Comparison of ENCODE assay signal across 18 mouse cellular contexts in the genomic region with DNA sequence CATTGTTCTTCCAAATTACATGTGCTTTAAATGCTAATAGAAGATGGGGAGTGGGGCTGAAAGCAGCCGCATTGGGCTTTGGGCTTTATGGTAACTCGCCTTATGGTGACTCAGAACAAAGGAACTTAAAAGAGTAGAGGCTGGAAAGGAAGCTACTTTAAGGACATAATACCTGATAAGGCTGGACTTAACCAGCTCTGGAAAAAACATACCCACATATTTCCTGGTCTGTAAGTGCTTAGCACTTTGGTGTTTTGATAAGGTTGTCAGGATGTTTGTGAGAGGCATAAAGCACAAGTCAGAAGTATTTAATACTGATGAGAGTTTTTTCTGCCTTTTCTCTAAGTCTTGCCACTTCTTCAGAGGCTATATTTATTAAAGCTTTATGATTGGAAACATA.
DNase-seq lines count a peak whose midpoint lies in the region; ATAC-seq and TF ChIP-seq lines count a peak whose summit lies in the region.
"Had no signal": no experiment of that assay in that cellular context is flagged by ENCODE, and none has a peak within 500 bp of the region (broad histone marks: within the 10 kb centered on the region; RNA-seq: fewer than 3 reads in every experiment).

No protein-coding gene starts in this region.

- no peak for TF ChIP-seq POLR2A in thymus, adult 2 months (IDR thresholded peaks at IDR 0.05; ENCODE audit: control insufficient read depth, extremely low read depth, insufficient read depth, low read length, poor library complexity)

- no peak for DNase-seq in heart, embryonic 10.5 days (ENCODE audit: low spot score)
- DNase-seq in heart, postnatal 10 days: no peak
- peak; percentile 0 for DNase-seq in thymus, adult 2 months
- no peak for DNase-seq in thymus, postnatal 10 days (ENCODE audit: low spot score in 2 of 2)
- DNase-seq in right cerebral cortex, adult 18-20 months: no peak
- DNase-seq in cerebellum, adult 9-11 months: no peak
- DNase-seq: adrenal gland, postnatal 25 days; cerebellum, adult 18-20 months; thymus, adult 18-20 months had no signal

- 16% methylated on average over 2 of the region's 2 CpGs for WGBS in heart, embryonic 10.5 days
- WGBS in intestine, embryonic 16.5 days: 60% methylated on average over 2 of the region's 2 CpGs
- WGBS in intestine, embryonic 15.5 days: 56% methylated on average over 2 of the region's 2 CpGs
- WGBS in thymus, adult 2 months: 66% methylated on average over 2 of the region's 2 CpGs

- H3K27ac ChIP-seq in heart, embryonic 10.5 days: peak overlapping the region; percentile 75; the same call in 1 of the 2 replicates
- H3K27ac ChIP-seq in intestine, embryonic 16.5 days (ENCODE audit: low read length): no peak overlapping the region
- no peak overlapping the region for H3K27ac ChIP-seq in intestine, embryonic 15.5 days
- no peak overlapping the region for H3K27ac ChIP-seq in thymus, adult 2 months (ENCODE audit: control insufficient read depth, insufficient read depth, low read length)
- H3K27ac ChIP-seq: embryonic facial prominence, embryonic 12.5 days; forebrain, embryonic 15.5 days; hindbrain, embryonic 14.5 days; midbrain, embryonic 13.5 days; neural tube, embryonic 15.5 days had no signal

- H3K27me3 ChIP-seq in heart, embryonic 10.5 days (ENCODE audit: insufficient read depth, poor library complexity, severe bottlenecking): no peaks in the 10 kb centered on the region
- H3K27me3 ChIP-seq in intestine, embryonic 16.5 days (replicated peaks; ENCODE audit: control insufficient read depth, insufficient read depth, low read length): no peaks in the 10 kb centered on the region
- no peaks in the 10 kb centered on the region for H3K27me3 ChIP-seq in intestine, embryonic 15.5 days (replicated peaks)
- H3K27me3 ChIP-seq in thymus, adult 2 months (ENCODE audit: control insufficient read depth, insufficient read depth, low read length): no peaks in the 10 kb centered on the region
- H3K27me3 ChIP-seq: embryonic facial prominence, embryonic 12.5 days; forebrain, embryonic 15.5 days; midbrain, embryonic 13.5 days; neural tube, embryonic 15.5 days; Patski had no signal

- TF ChIP-seq CTCF in thymus, adult 2 months (IDR thresholded peaks at IDR 0.05; ENCODE audit: borderline replicate concordance, control insufficient read depth, extremely low read depth, insufficient read depth, low read length, poor library complexity): no peak

- H3K9me3 ChIP-seq in heart, embryonic 10.5 days: no peaks in the 10 kb centered on the region
- H3K9me3 ChIP-seq in intestine, embryonic 16.5 days (ENCODE audit: control insufficient read depth, low read length): no peaks in the 10 kb centered on the region
- no peaks in the 10 kb centered on the region for H3K9me3 ChIP-seq in intestine, embryonic 15.5 days
- H3K9me3 ChIP-seq: embryonic facial prominence, embryonic 12.5 days; forebrain, embryonic 15.5 days; midbrain, embryonic 13.5 days; neural tube, embryonic 15.5 days had no signal

- peaks cover 25% of the 10 kb centered on the region; the same call in 1 of the 2 replicates for H3K36me3 ChIP-seq in heart, embryonic 10.5 days
- H3K36me3 ChIP-seq in intestine, embryonic 16.5 days (ENCODE audit: control insufficient read depth, insufficient read depth, low read length): no peaks in the 10 kb centered on the region; the same call in none of the 2 replicates
- peaks cover 9% of the 10 kb centered on the region; the same call in 1 of the 2 replicates for H3K36me3 ChIP-seq in intestine, embryonic 15.5 days
- H3K36me3 ChIP-seq in thymus, adult 2 months (ENCODE audit: control insufficient read depth, insufficient read depth, low read length): no peaks in the 10 kb centered on the region
- H3K36me3 ChIP-seq: forebrain, embryonic 15.5 days; neural tube, embryonic 15.5 days had no signal

- H3K9ac ChIP-seq in intestine, embryonic 16.5 days (ENCODE audit: low read depth, low read length): no peak overlapping the region
- no peak overlapping the region for H3K9ac ChIP-seq in intestine, embryonic 15.5 days
- H3K9ac ChIP-seq: embryonic facial prominence, embryonic 12.5 days; forebrain, embryonic 15.5 days; hindbrain, embryonic 14.5 days; midbrain, embryonic 13.5 days; neural tube, embryonic 15.5 days had no signal

- no peak overlapping the region for H3K4me3 ChIP-seq in heart, embryonic 10.5 days
- H3K4me3 ChIP-seq in intestine, embryonic 16.5 days (ENCODE audit: low read length): no peak overlapping the region
- H3K4me3 ChIP-seq in intestine, embryonic 15.5 days (replicated peaks): no peak overlapping the region
- no peak overlapping the region for H3K4me3 ChIP-seq in thymus, adult 2 months (ENCODE audit: control insufficient read depth, insufficient read depth, low read length)
- H3K4me3 ChIP-seq: embryonic facial prominence, embryonic 12.5 days; forebrain, embryonic 15.5 days; midbrain, embryonic 13.5 days; neural tube, embryonic 15.5 days had no signal

- intact Hi-C loops in heart, postnatal 10 days (cut with DNase I): no loop called here

- 0 out of 2 replicates have a peak, but pooled peaks have one; percentile 38 for ATAC-seq in intestine, embryonic 16.5 days
- no peak for ATAC-seq in intestine, embryonic 15.5 days
- ATAC-seq: forebrain, embryonic 15.5 days; intestine, postnatal 0 days; midbrain, embryonic 13.5 days; Patski had no signal

- H3K4me1 ChIP-seq in heart, embryonic 10.5 days: peaks cover 43% of the 10 kb centered on the region
- no peaks in the 10 kb centered on the region for H3K4me1 ChIP-seq in intestine, embryonic 16.5 days (ENCODE audit: control insufficient read depth, insufficient read depth, low read length)
- H3K4me1 ChIP-seq in intestine, embryonic 15.5 days (replicated peaks): no peaks in the 10 kb centered on the region
- peaks cover 26% of the 10 kb centered on the region for H3K4me1 ChIP-seq in thymus, adult 2 months (replicated peaks; ENCODE audit: control insufficient read depth, insufficient read depth, low read length)
- H3K4me1 ChIP-seq: forebrain, embryonic 15.5 days; midbrain, embryonic 13.5 days; neural tube, embryonic 15.5 days had no signal

- H3K4me2 ChIP-seq in intestine, embryonic 16.5 days (ENCODE audit: low read depth, low read length): no peak overlapping the region
- no peak overlapping the region for H3K4me2 ChIP-seq in intestine, embryonic 15.5 days (replicated peaks)
- H3K4me2 ChIP-seq: embryonic facial prominence, embryonic 12.5 days; forebrain, embryonic 15.5 days; hindbrain, embryonic 14.5 days; midbrain, embryonic 13.5 days; neural tube, embryonic 15.5 days had no signal
